Mouse (Mus musculus): ENCODE results near the gene Sugp2.
A peak's percentile ranks its signal among the peaks of the same experiment; 100 is the strongest.
"Not testable (repeated sequence)": the region's sequence is repeated elsewhere in the genome, so short reads cannot be mapped to it uniquely, and the experiment has no call there.

The Sugp2 gene

GRCm38 (mm10) chr8:70234080-70234780 is at the start of gene Sugp2, which contains the start of gene Armc6:
Gene Sugp2 (plus strand): TSS chr8:70234226.
Gene Armc6 (minus strand): TSS chr8:70234466.
- DNase-seq (ENCODE audit: low spot score), result peak; percentile 92

- no peak for DNase-seq (ENCODE audit: low spot score)
These were observed 45.3 kb upstream of the Sugp2 start for GRCm38 (mm10) chr8:70188707-70189106.

DNA sequence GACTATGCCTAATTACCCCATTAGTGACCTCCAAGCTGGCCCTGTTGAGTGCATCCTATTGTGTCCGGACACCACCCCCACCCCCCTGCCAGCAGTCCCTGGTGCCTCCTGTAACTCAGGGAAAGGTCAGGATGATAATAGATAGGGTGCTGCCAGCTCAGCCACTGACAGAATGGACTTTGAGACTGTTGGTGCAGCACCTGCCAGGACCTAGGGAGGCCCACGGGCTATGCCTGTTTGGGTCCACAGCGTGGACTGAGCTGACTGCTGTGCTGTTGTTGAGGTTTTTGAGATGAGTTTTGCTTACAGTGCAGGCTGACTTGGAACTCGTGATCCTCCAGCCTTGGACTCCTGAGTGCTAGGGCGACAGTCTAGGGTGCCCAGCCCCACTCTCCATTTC is 40.8 kb upstream of the Sugp2 start:
- DNase-seq (ENCODE audit: low spot score), result no peak

DNA sequence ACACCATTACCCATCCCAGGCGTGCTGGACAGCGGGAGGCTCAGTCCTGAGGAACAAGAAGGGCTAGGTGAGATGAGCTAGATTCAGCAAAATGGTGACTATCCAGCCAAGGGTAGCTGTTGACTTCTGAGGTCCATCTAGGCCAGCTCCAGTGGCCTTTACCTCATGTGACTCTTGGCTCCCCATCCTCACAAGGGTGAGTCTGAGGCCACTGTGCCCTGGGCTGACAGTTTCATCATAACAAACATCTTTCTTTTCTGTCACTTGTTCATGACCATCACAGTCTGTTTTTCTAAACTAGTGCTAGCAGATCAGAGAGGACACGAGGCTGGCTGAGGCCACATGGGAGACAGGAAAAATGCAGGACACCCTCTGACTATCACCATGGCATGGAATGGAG is 39.8 kb upstream of the Sugp2 start:
- no peak for DNase-seq (ENCODE audit: low spot score)

DNA sequence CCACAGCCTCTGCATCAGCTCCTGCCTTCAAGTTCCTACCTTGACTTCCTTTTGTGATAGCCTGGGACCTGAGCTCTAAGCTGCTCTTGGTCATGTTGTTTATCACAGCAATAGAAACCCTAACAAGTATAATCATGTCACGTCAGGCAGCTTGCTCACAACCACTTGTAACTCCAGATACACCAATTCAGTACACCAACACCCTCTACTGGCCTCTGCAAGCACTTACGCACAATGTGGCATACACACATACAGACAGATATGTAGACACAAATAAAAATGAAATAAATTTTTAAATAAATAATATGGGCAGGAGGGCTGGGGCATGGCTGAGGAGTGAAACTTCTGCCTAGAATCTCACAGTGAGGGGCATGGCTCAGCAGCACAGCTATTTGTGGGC is 38.3 kb upstream of the Sugp2 start:
- no peak for DNase-seq (ENCODE audit: low spot score)

- DNase-seq (ENCODE audit: low spot score), result no peak
These were observed 36.4 kb upstream of the Sugp2 start for GRCm38 (mm10) chr8:70197603-70198002.

- no peak for DNase-seq (ENCODE audit: low spot score)
These were observed 33.8 kb upstream of the Sugp2 start for GRCm38 (mm10) chr8:70200098-70200681.

- no peak for DNase-seq (ENCODE audit: low spot score)
These were observed 32.6 kb upstream of the Sugp2 start for GRCm38 (mm10) chr8:70201417-70201816.

GRCm38 (mm10) chr8:70203072-70203471 is 31.0 kb upstream of the Sugp2 start:
- no peak for DNase-seq (ENCODE audit: low spot score)

GRCm38 (mm10) chr8:70204757-70205156 is 29.3 kb upstream of the Sugp2 start:
- DNase-seq (ENCODE audit: low spot score), result no peak

GRCm38 (mm10) chr8:70208130-70208529 is 25.9 kb upstream of the Sugp2 start:
- no peak for DNase-seq (ENCODE audit: low spot score)

GRCm38 (mm10) chr8:70210538-70210937 is 23.5 kb upstream of the Sugp2 start:
- DNase-seq (ENCODE audit: low spot score), result no peak

DNA sequence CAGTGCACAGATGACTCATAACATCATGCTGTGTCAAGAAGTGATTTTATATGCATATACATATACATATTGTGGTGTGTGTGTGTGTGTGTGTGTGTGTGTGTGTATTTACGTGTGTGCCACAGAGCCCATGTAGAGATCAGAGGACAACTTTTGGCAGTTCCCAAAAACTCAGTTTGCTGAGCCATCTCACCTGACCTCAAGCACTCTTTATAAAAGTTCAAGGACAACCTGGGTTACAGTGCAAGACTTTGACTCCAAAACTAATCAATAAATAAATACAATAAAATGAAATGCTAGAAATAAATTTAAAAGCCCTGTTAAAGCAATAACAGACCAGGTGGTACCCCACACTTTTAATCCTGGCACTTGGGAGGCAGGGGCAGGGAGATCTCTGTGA is 22.8 kb upstream of the Sugp2 start:
- DNase-seq (ENCODE audit: low spot score), result no peak

DNA sequence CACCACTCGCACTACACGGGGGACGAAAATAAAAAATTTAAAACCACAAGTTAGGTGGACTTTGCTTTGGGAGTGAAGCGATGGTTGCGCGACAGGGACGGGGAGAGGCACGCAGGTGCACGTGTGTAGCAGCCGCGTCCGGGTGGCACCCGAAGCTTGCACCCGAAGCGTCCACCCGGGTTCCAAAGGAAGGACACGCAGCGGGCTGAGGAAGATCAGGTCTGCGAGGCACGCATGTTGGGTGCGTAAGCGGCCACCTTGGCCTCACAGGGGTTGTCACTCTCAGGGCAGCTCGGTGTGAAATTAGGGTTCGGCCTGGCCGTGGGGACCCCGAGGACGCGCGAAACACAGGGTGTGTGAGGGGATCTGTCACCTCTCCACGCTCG is 22.3 kb upstream of the Sugp2 start:
- no peak for DNase-seq (ENCODE audit: low spot score)

DNA sequence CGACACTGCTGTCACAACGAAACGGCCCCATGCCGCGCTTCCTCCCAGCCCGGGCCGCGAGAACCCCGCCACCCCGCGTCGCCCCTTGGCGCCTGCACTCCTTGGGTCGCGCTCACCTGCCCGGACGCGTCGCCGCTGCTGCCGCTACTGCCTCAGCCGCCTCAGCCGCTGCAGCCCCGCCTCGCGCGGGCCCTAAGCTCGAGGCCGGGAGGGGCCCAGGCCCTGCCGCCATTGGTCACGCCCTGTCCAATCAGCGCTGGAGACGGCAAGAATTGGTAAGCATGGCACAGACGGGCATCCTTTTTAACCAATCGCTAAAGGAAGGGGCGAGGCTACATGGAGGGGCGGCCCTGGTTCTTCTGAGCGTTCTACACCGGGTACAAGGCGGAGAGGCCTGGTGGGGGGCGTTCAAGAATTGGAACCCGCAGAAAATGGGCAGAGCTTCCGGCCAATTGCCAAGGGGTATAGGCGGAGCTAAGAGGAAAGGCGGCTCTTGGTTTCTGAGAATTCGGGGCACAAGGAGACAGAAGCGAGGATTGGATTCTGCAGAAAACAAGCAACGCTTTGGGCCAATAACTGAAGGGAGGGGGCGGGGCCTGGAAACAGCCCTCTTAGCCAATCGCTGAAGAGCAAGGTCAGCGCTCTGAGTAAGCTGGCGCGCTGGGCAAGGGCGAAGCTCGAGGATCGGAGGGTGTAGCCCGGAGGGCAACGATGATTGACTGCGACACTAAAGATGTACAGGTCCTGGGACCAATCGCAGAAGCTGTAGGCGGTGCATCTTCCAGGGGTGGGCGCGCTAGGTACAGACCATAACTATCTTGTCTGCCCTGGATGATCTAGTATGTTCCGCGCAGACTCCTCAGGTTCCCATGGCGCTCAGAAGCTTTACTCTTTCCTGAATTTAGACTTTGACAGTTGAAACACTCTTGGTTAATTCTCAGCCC is 21.6 kb upstream of the Sugp2 start, which contains the start of gene Slc25a42:
Slc25a42 (minus strand) TSS at position 194 of the 944 bp plus-strand sequence.
- DNase-seq (ENCODE audit: low spot score), result peak; percentile 87

GRCm38 (mm10) chr8:70214411-70214810 is 19.6 kb upstream of the Sugp2 start:
- DNase-seq (ENCODE audit: low spot score), result no peak

GRCm38 (mm10) chr8:70215092-70215491 is 18.9 kb upstream of the Sugp2 start:
- no peak for DNase-seq (ENCODE audit: low spot score)

- not testable (repeated sequence) for DNase-seq (ENCODE audit: low spot score)
These were observed 17.9 kb upstream of the Sugp2 start for GRCm38 (mm10) chr8:70216161-70216560.

DNA sequence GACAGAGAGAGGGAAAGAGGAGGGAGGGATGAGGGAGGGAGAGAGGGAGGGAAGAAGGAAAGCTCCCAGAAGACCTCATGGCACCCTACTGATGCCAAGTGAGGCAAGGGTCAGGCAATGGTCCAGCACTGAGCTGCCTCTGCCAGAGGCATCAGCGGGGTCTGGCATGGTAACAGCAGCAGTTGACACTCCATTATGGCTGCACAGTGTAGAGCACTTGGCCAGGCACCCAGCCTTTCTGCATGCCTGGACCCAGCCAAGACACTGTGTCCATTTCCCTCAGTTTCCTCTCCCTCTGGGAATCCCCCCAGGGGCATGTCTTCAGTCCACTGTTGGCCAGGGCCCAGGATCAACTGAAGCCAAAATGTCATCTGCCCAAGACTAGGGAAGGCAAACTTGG is 17.5 kb upstream of the Sugp2 start:
- no peak for DNase-seq (ENCODE audit: low spot score)

GRCm38 (mm10) chr8:70217441-70217840 is 16.6 kb upstream of the Sugp2 start:
- no peak for DNase-seq (ENCODE audit: low spot score)

DNA sequence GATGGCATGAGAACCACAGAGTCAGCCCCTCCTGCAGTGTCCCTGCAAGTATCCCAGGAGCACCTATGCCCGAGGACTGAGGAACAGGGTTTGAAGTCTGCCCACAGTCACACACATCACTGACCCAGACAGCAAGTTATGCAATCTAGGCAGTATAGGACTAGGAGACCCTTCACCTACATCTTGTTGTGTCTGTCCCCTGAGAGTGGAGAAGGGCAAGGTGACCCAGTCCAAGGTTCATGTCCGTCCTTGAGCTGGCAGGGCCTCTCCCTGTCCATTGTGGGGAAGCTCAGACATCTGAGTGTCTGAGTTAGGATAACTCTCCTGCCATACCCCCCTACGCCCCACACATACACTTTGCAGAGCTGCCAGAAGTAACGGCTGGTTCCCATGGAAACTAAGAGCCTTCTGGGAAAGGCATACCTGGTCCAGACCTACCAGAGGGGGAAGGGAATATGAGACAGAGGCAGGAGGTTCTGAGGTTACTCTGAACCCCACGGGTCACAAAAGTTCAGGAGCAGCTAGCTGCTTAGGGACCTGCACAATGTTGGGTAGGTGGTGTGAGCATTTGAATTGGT is 14.8 kb upstream of the Sugp2 start:
- no peak for DNase-seq (ENCODE audit: low spot score)

GRCm38 (mm10) chr8:70220236-70220840 is 13.7 kb upstream of the Sugp2 start:
- no peak for DNase-seq (ENCODE audit: low spot score)
